Mouse (Mus musculus) limb, embryonic 14.5 days (tissue): ENCODE data around the gene Edn2. TPM values are rescaled to one million over a fixed set of nuclear protein-coding genes. Genes with fewer than 3 reads are reported as not detected.

Source experiments
- ATAC-seq: fragments of 200-750 bp; cut with Nextera tagmentation; 2 replicates; pipeline ENCODE4 v1.8.0; 2017; ENCODE audit warnings: low read depth, moderate number of reproducible peaks, moderate TSS enrichment; ENCODE audit not compliant: low FRiP score
- DNase-seq: peaks from one replicate; pipeline ENCODE4 v3.0.0-alpha.2; 2015; ENCODE audit warnings: low spot score
- H3K27ac ChIP-seq: fragments of 300-500 bp; sonication (generic); replicated peaks from 2 replicates; pipeline ENCODE4 v1.5.1; 2014; ENCODE audit warnings: low read depth, mild to moderate bottlenecking, low read length, moderate library complexity, mixed read lengths
- H3K27me3 ChIP-seq: fragments of 300-500 bp; sonication (generic); 2 replicates; pipeline ENCODE4 v1.6.1; 2014; ENCODE audit warnings: low read length, mixed read lengths; ENCODE audit not compliant: control insufficient read depth, insufficient read depth
- H3K36me3 ChIP-seq: fragments of 300-500 bp; sonication (generic); 2 replicates; pipeline ENCODE4 v1.6.1; 2014; ENCODE audit warnings: mild to moderate bottlenecking, low read length, moderate library complexity, mixed read lengths; ENCODE audit not compliant: control insufficient read depth, insufficient read depth
- H3K4me1 ChIP-seq: fragments of 300-500 bp; sonication (generic); 2 replicates; pipeline ENCODE4 v1.6.1; 2014; ENCODE audit warnings: antibody characterized with exemption, low read length, mixed read lengths; ENCODE audit not compliant: control insufficient read depth, insufficient read depth
- H3K4me2 ChIP-seq: fragments of 300-500 bp; sonication (generic); replicated peaks from 2 replicates; pipeline ENCODE4 v1.6.1; 2014; ENCODE audit warnings: low read depth, mild to moderate bottlenecking, low read length, moderate library complexity; ENCODE audit not compliant: severe bottlenecking
- H3K4me3 ChIP-seq: fragments of 300-500 bp; sonication (generic); replicated peaks from 2 replicates; pipeline ENCODE4 v1.5.1; 2014; ENCODE audit warnings: low read length
- H3K9ac ChIP-seq: fragments of 300-500 bp; sonication (generic); 2 replicates; pipeline ENCODE4 v1.6.1; 2014; ENCODE audit warnings: mild to moderate bottlenecking, low read depth, low read length, moderate library complexity; ENCODE audit not compliant: severe bottlenecking
- H3K9me3 ChIP-seq: fragments of 300-500 bp; sonication (generic); 2 replicates; pipeline ENCODE4 v1.6.1; 2016; ENCODE audit warnings: low read length; ENCODE audit not compliant: control insufficient read depth
- POLR2A ChIP-seq: fragments of 200-500 bp; IDR thresholded peaks from 2 replicates; pipeline ENCODE4 v1.8.0; 2012; ENCODE audit warnings: inconsistent platforms, mild to moderate bottlenecking, moderate library complexity, borderline replicate concordance; ENCODE audit not compliant: insufficient read depth, insufficient read length; ENCODE audit errors: extremely low read depth
- WGBS: fragments of 180-500 bp; shearing (Covaris S2); extraction: QIAGEN DNeasy Blood & Tissue Kit; methylation state at CpG from one replicate; pipeline ENCODE4 v1.1.7; 2014; 5-methylcytosine and 5-hydroxymethylcytosine counted together
- polyA plus RNA-seq, 2 experiments: library from polyadenylated mRNA; depleted of rRNA in 1 of 2; stranded (reverse) in 1 of 2; unstranded in 1 of 2; fragments of >200 nt; fragmentation: Nextera tagmentation in 1 of 2; extraction: Ambion mirVana in 1 of 2; gene quantifications; 2 replicates each; pipeline versions ENCODE4 v1.2.1 to v1.2.3; 2012 to 2014

Gene Edn2
- polyA plus RNA-seq, 2 experiments, result 2.7 to 2.9 TPM

DNA sequence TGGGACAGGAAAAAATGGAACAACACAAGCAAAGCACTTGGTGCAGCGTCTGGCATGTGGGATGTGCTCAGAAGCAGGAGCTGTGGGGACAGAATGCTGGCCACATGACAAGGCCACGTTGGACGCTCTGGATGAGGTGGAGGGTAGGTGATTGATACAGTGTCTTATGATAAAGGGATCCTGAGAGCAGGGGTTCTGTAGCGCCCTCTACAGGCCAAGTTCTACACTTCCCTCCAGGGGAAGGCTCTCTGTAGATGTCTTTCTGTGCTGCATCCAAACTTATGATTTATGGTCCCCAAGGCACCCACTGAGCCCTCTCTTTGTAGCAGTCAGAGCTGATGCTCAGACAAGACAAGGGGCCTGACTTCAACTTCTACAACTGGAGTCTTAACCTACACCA lies 8.4 kb upstream of the Edn2 start:
- no peak for DNase-seq
- WGBS, result 63% methylated on average over 4 of the region's 4 CpGs
- H3K4me2 ChIP-seq, result no peak overlapping the region

DNA sequence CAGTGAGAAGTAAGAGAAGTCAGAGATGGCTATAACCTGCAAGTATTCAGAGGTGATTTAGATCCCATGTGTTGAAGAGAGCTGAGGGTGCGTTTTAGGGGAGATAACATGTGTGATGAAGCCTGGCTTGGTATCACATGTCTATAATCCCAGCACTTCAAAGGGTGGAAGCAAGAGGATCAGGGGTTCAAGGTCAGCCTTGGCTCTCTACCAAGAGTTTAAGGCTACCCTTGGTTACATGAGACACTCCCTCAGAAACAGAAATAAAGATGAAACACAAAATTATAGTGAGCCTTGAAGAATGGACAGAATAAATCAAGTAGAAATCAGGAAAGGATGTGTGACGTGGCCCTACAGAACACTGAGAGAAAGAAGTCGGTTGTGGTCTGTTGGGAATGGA lies 7.3 kb upstream of the Edn2 start:
- TF ChIP-seq POLR2A, result no peak

More for the DNA sequence above, 8.4 kb upstream of the Edn2 start:
- Histone ChIP-seq H3K27me3 (no peaks in the 10 kb centered on the region), H3K9me3 (no peaks in the 10 kb centered on the region), H3K4me3 (no peak overlapping the region), H3K4me1 (no peaks in the 10 kb centered on the region), H3K9ac (no peak overlapping the region), H3K36me3 (no peaks in the 10 kb centered on the region), H3K27ac (no peak overlapping the region)
- no peak for TF ChIP-seq POLR2A
- no peak for ATAC-seq

GRCm38 (mm10) chr4:120158714-120159310 lies 2.2 kb upstream of the Edn2 start:
- H3K9ac ChIP-seq, result no peak overlapping the region
- H3K4me3 ChIP-seq, result no peak overlapping the region
- DNase-seq (no peak), ATAC-seq (no peak)
- H3K27me3 ChIP-seq, result no peaks in the 10 kb centered on the region
- WGBS, result 61% methylated on average over 5 of the region's 5 CpGs
- H3K4me2 ChIP-seq, result no peak overlapping the region
- TF ChIP-seq POLR2A, result no peak
- peaks cover 17% of the 10 kb centered on the region; the same call in 1 of the 2 replicates for H3K4me1 ChIP-seq
- H3K9me3 ChIP-seq, result no peaks in the 10 kb centered on the region
- no peak overlapping the region for H3K27ac ChIP-seq
- H3K36me3 ChIP-seq, result no peaks in the 10 kb centered on the region

More for the DNA sequence above, 7.3 kb upstream of the Edn2 start:
- no peak overlapping the region for H3K27ac ChIP-seq
- no peak overlapping the region for H3K9ac ChIP-seq
- no peak overlapping the region for H3K4me3 ChIP-seq
- H3K27me3 ChIP-seq, result no peaks in the 10 kb centered on the region
- no peak for DNase-seq
- no peak overlapping the region for H3K4me2 ChIP-seq
- H3K4me1 ChIP-seq, result no peaks in the 10 kb centered on the region
- WGBS, result 91% methylated on average over 3 of the region's 3 CpGs
- H3K36me3 ChIP-seq, result no peaks in the 10 kb centered on the region
- no peak for ATAC-seq
- H3K9me3 ChIP-seq, result no peaks in the 10 kb centered on the region

- ATAC-seq (no peak), DNase-seq (no peak)
- H3K4me2 ChIP-seq, result no peak overlapping the region
- H3K4me3 ChIP-seq, result no peak overlapping the region
- 66% methylated on average over 8 of the region's 8 CpGs for WGBS
- H3K9me3 ChIP-seq, result no peaks in the 10 kb centered on the region
- H3K27ac ChIP-seq, result no peak overlapping the region
- TF ChIP-seq POLR2A, result no peak
- no peaks in the 10 kb centered on the region for H3K27me3 ChIP-seq
- peaks cover 17% of the 10 kb centered on the region; the same call in 1 of the 2 replicates for H3K4me1 ChIP-seq
- H3K36me3 ChIP-seq, result no peaks in the 10 kb centered on the region
- no peak overlapping the region for H3K9ac ChIP-seq
These were observed 1.6 kb downstream of the Edn2 start for GRCm38 (mm10) chr4:120162586-120162985.

DNA sequence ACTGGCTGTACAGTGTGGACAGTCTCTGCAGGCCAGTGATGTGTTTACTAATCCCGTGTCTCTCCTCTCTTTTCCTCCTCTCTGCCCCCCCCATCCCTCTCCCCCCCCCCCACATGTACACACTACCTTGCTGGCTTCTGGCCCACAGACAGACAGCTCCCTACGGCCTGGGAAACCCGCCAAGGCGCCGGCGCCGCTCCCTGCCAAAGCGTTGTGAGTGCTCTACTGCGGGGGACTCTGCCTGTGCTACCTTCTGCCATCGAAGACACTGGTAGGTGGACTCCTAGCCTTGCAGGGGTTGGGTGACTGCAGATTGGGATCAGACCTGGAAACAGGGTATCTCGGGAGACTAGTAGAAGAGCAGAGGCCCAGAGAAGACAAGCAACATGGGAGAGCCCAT lies 2.2 kb downstream of the Edn2 start:
- peak; percentile 23; the same call in 1 of the 2 replicates for ATAC-seq
- peaks cover 17% of the 10 kb centered on the region; the same call in 1 of the 2 replicates for H3K4me1 ChIP-seq
- no peaks in the 10 kb centered on the region for H3K9me3 ChIP-seq
- WGBS, result 42% methylated on average over 11 of the region's 11 CpGs
- no peak for TF ChIP-seq POLR2A
- no peak overlapping the region for H3K9ac ChIP-seq
- no peak overlapping the region for H3K4me2 ChIP-seq
- no peaks in the 10 kb centered on the region for H3K36me3 ChIP-seq
- H3K4me3 ChIP-seq, result no peak overlapping the region
- DNase-seq, result peak; percentile 41
- no peak overlapping the region for H3K27ac ChIP-seq
- H3K27me3 ChIP-seq, result no peaks in the 10 kb centered on the region
